41 mouse cellular contexts compared by ENCODE assay signal in the genomic region with DNA sequence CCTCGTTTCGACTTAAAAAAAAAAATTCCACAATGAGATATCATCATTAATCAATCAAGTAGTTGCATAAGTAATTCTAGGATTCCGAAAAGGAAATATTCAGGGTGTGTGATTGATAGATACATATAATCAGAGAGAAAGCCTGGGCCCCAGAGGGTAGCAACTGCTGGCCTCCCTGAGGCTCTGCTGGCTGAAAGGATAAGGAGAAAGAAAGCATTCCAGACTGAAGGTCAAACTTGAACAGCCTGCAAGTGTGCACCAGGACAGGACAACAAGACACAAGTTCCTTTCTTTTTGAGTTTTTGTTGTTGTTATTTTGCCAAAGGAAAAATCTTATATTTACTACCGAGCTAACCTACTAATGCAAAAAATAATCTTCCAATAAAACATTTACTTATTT. TPM values are rescaled to one million over a fixed set of nuclear protein-coding genes. Genes with fewer than 3 reads are reported as not detected.
"Had no signal": no experiment of that assay in that cellular context is flagged by ENCODE, and none has a peak within 500 bp of the region (broad histone marks: within the 10 kb centered on the region; RNA-seq: fewer than 3 reads in every experiment).

No protein-coding gene starts in this region.

- H3K4me3 ChIP-seq: gastrocnemius, adult 2 months; heart, adult 2 months; heart, embryonic 15.5 days; liver, embryonic 12.5 days had no signal

- H3K9me3 ChIP-seq: heart, embryonic 10.5 days; heart, embryonic 15.5 days; hindbrain, embryonic 12.5 days; kidney, embryonic 15.5 days; limb, embryonic 12.5 days; limb, embryonic 15.5 days; liver, embryonic 12.5 days had no signal

- H3K9ac ChIP-seq: heart, embryonic 15.5 days; hindbrain, embryonic 12.5 days; hindbrain, embryonic 14.5 days; kidney, embryonic 15.5 days; limb, embryonic 15.5 days; liver, embryonic 12.5 days; liver, embryonic 14.5 days had no signal

- H3K27ac ChIP-seq: gastrocnemius, adult 2 months; heart, adult 2 months; heart, embryonic 10.5 days; heart, embryonic 15.5 days; hindbrain, embryonic 12.5 days; hindbrain, embryonic 14.5 days; kidney, postnatal 0 days; limb, embryonic 12.5 days; limb, embryonic 15.5 days; liver, embryonic 12.5 days; liver, embryonic 14.5 days had no signal

- ATAC-seq: inflammation-experienced regulatory T-cells, adult 6 months; liver, embryonic 12.5 days had no signal

- H3K36me3 ChIP-seq: heart, embryonic 10.5 days; heart, embryonic 15.5 days; hindbrain, embryonic 12.5 days; kidney, embryonic 15.5 days; limb, embryonic 12.5 days; limb, embryonic 15.5 days; liver, embryonic 12.5 days had no signal

- DNase-seq: gastrocnemius, adult 2 months; gastrocnemius, postnatal 10 days; gastrocnemius, postnatal 25 days; heart, adult 11 months; heart, adult 2 months; kidney, adult 11 months; kidney, adult 2 months; kidney, adult 9 months; kidney, postnatal 14 days; kidney, postnatal 36 days; layer of hippocampus, adult 9-11 months; layer of hippocampus, postnatal 36 days; left cerebral cortex, postnatal 4 days; lung, adult 18-20 months had no signal

- H3K4me1 ChIP-seq: liver, embryonic 12.5 days had no signal

- H3K4me2 ChIP-seq: liver, embryonic 12.5 days had no signal

RNA-seq across cellular contexts. Expression of gene Foxi3, which starts 12.0 kb away (rescaled TPM):
- total RNA-seq: gastrocnemius, adult 2 months; gastrocnemius, postnatal 10 days; gastrocnemius, postnatal 25 days; gastrocnemius, postnatal 4 days; heart, adult 2 months; heart, postnatal 25 days; hematopoietic stem cell, adult 5-6 weeks; layer of hippocampus, adult 18-20 months; layer of hippocampus, adult 8-10 months; layer of hippocampus, postnatal 14 days; layer of hippocampus, postnatal 36 days; left cerebral cortex, adult 18-20 months; left cerebral cortex, adult 8-10 months; left cerebral cortex, postnatal 10 days; left cerebral cortex, postnatal 25 days; left cerebral cortex, postnatal 4 days; liver, adult 2 months had no signal
- polyA plus RNA-seq: frontal cortex, adult 2 months; heart, adult 2 months; heart, embryonic 10.5 days; heart, embryonic 15.5 days; heart, postnatal 0 days; hindbrain, embryonic 12.5 days; hindbrain, embryonic 14.5 days; hindbrain, embryonic 16.5 days; inflammation-experienced regulatory T-cells, adult 6 months; kidney, adult 2 months; kidney, embryonic 15.5 days; kidney, postnatal 0 days; large intestine, adult 2 months; limb, embryonic 12.5 days; liver, adult 2 months; liver, embryonic 12.5 days; liver, embryonic 14.5 days; liver, embryonic 16.5 days had no signal

RNA-seq across cellular contexts. Expression of gene Tex37, which starts 49.6 kb away (rescaled TPM):
- total RNA-seq: gastrocnemius, adult 2 months; gastrocnemius, postnatal 10 days; gastrocnemius, postnatal 25 days; gastrocnemius, postnatal 4 days; heart, adult 2 months; heart, postnatal 25 days; hematopoietic stem cell, adult 5-6 weeks; layer of hippocampus, adult 18-20 months; layer of hippocampus, adult 8-10 months; layer of hippocampus, postnatal 14 days; layer of hippocampus, postnatal 36 days; left cerebral cortex, adult 18-20 months; left cerebral cortex, adult 8-10 months; left cerebral cortex, postnatal 10 days; left cerebral cortex, postnatal 25 days; left cerebral cortex, postnatal 4 days; liver, adult 2 months had no signal
- polyA plus RNA-seq: frontal cortex, adult 2 months; heart, adult 2 months; heart, embryonic 10.5 days; heart, embryonic 15.5 days; heart, postnatal 0 days; hindbrain, embryonic 12.5 days; hindbrain, embryonic 14.5 days; hindbrain, embryonic 16.5 days; inflammation-experienced regulatory T-cells, adult 6 months; kidney, adult 2 months; kidney, embryonic 15.5 days; kidney, postnatal 0 days; large intestine, adult 2 months; limb, embryonic 12.5 days; limb, embryonic 15.5 days; liver, adult 2 months; liver, embryonic 12.5 days; liver, embryonic 14.5 days; liver, embryonic 16.5 days had no signal
